Mouse (Mus musculus) bone marrow macrophage, adult 2 months (primary cell): ENCODE data around the gene Gcc2.

Experiments used
- CTCF ChIP-seq: IDR thresholded peaks from 2 replicates; pipeline ENCODE4 v1.5.1; 2012; ENCODE audit warnings: low read depth, mild to moderate bottlenecking, low read length, moderate library complexity
- POLR2A ChIP-seq: IDR thresholded peaks from 2 replicates; pipeline ENCODE4 v1.6.1; 2012; ENCODE audit warnings: mild to moderate bottlenecking, low read depth, low read length, borderline replicate concordance

DNA sequence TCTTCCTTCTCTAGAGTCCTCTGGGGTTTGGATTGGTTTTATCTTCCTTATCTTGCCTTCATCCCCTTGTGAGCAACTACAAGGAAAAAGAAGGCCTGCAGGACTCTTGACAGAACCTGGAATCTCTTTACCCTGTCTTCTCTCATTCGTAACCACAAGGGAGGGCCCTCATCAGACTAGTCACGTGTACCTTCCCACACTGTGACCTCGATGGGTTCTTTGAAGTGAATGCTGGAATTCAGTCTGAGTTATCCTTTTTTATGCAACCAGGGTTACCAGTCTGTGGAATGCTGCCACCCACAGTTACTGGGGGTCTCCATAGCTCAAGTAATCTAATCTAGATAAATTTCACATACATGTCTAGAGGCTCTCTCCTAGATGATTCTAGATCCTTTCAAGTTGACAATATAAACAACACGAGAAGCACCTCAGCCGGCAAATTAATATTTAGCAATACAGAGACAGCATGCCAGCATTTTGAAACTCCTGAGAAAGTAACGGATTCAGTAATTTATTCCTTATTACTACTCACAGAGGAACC lies 592 bp upstream of the Gcc2 start:
- TF ChIP-seq CTCF (no peak), POLR2A (no peak)
